Mouse (Mus musculus) retina, adult 2 months (tissue): ENCODE data around the gene Midn.

Experiments
- DNase-seq: peaks from one replicate; pipeline ENCODE4 v3.0.0-alpha.2; 2012; ENCODE audit warnings: low read depth, low spot score

Midn gene

GRCm38 (mm10) chr10:80147719-80148601, at the start of gene Midn:
TSS of gene Midn (plus strand) at chr10:80148272.
- DNase-seq: no peak

GRCm38 (mm10) chr10:80098630-80099029, 49.4 kb upstream of the Midn start:
- DNase-seq: no peak

GRCm38 (mm10) chr10:80100982-80101381, 47.1 kb upstream of the Midn start:
- no peak for DNase-seq

- DNase-seq: peak; percentile 55
Measured at GRCm38 (mm10) chr10:80102216-80102915, 45.7 kb upstream of the Midn start.

GRCm38 (mm10) chr10:80103032-80103431, 45.0 kb upstream of the Midn start:
- DNase-seq: no peak

GRCm38 (mm10) chr10:80104181-80104580, 43.9 kb upstream of the Midn start:
- DNase-seq: no peak

GRCm38 (mm10) chr10:80105460-80105859, 42.6 kb upstream of the Midn start, which contains the start of gene Sbno2:
TSS of gene Sbno2 (minus strand) at chr10:80105571.
- DNase-seq: no peak

GRCm38 (mm10) chr10:80105926-80106325, 42.1 kb upstream of the Midn start:
- DNase-seq: no peak

GRCm38 (mm10) chr10:80107678-80108077, 40.4 kb upstream of the Midn start:
- no peak for DNase-seq

- peak; percentile 77 for DNase-seq
Measured at GRCm38 (mm10) chr10:80114341-80115284, 33.5 kb upstream of the Midn start.

GRCm38 (mm10) chr10:80115290-80115943, 32.7 kb upstream of the Midn start, which contains the start of gene Stk11:
TSS of gene Stk11 (plus strand) at chr10:80115803.
- peak; percentile 100 for DNase-seq

- DNase-seq: no peak
Measured at GRCm38 (mm10) chr10:80115944-80116335, 32.1 kb upstream of the Midn start.

GRCm38 (mm10) chr10:80116563-80116926, 31.5 kb upstream of the Midn start:
- no peak for DNase-seq

GRCm38 (mm10) chr10:80116927-80117691, 31.0 kb upstream of the Midn start:
- no peak for DNase-seq

- DNase-seq: no peak
Measured at GRCm38 (mm10) chr10:80117736-80118135, 30.3 kb upstream of the Midn start.

GRCm38 (mm10) chr10:80118552-80118951, 29.5 kb upstream of the Midn start:
- no peak for DNase-seq

- DNase-seq: no peak
Measured at GRCm38 (mm10) chr10:80120146-80120545, 27.9 kb upstream of the Midn start.

GRCm38 (mm10) chr10:80121639-80122038, 26.4 kb upstream of the Midn start:
- DNase-seq: no peak

- no peak for DNase-seq
Measured at GRCm38 (mm10) chr10:80123932-80124562, 24.0 kb upstream of the Midn start.

- DNase-seq: no peak
Measured at GRCm38 (mm10) chr10:80127920-80128319, 20.2 kb upstream of the Midn start.
